ENCODE assay signal across 9 mouse cellular contexts in genomic region chr5:127243611-127244010, GRCm38 (mm10). TPM values are rescaled to one million over a fixed set of nuclear protein-coding genes. Genes with fewer than 3 reads are reported as not detected.
DNase-seq lines count a peak whose midpoint lies in the region; ATAC-seq and TF ChIP-seq lines count a peak whose summit lies in the region.
"Had no signal": no experiment of that assay in that cellular context is flagged by ENCODE, and none has a peak within 500 bp of the region (broad histone marks: within the 10 kb centered on the region; RNA-seq: fewer than 3 reads in every experiment).

No protein-coding gene starts in this region.

- no peak for ATAC-seq in lung, embryonic 14.5 days (ENCODE audit: insufficient read depth)
- ATAC-seq in embryonic facial prominence, embryonic 11.5 days (replicated peaks; ENCODE audit: insufficient number of reproducible peaks, low FRiP score, low TSS enrichment, low read depth) = no peak
- no peak for ATAC-seq in hindbrain, embryonic 16.5 days
- no peak for ATAC-seq in neural tube, embryonic 15.5 days (ENCODE audit: low FRiP score)

- no peaks in the 10 kb centered on the region for H3K9me3 ChIP-seq in lung, embryonic 14.5 days (ENCODE audit: low read depth, low read length)
- no peaks in the 10 kb centered on the region for H3K9me3 ChIP-seq in embryonic facial prominence, embryonic 11.5 days (replicated peaks; ENCODE audit: control insufficient read depth, low read length)
- H3K9me3 ChIP-seq in hindbrain, embryonic 16.5 days (ENCODE audit: control insufficient read depth, low read length) = no peaks in the 10 kb centered on the region
- no peaks in the 10 kb centered on the region for H3K9me3 ChIP-seq in neural tube, embryonic 15.5 days (replicated peaks)

- H3K9ac ChIP-seq in lung, embryonic 14.5 days = peak overlapping the region; percentile 65
- peak overlapping the region; percentile 61 for H3K9ac ChIP-seq in embryonic facial prominence, embryonic 11.5 days (replicated peaks; ENCODE audit: low read length)
- H3K9ac ChIP-seq in hindbrain, embryonic 16.5 days (ENCODE audit: low read depth, low read length) = peak overlapping the region; percentile 70
- peak overlapping the region; percentile 64 for H3K9ac ChIP-seq in neural tube, embryonic 15.5 days (replicated peaks)

- no peaks in the 10 kb centered on the region for H3K36me3 ChIP-seq in lung, embryonic 14.5 days (ENCODE audit: insufficient read depth)
- H3K36me3 ChIP-seq in embryonic facial prominence, embryonic 11.5 days (replicated peaks; ENCODE audit: control insufficient read depth, insufficient read depth, low read depth, low read length) = no peaks in the 10 kb centered on the region
- H3K36me3 ChIP-seq in hindbrain, embryonic 16.5 days (ENCODE audit: control insufficient read depth, insufficient read depth, low read length) = no peaks in the 10 kb centered on the region
- H3K36me3 ChIP-seq in neural tube, embryonic 15.5 days = no peaks in the 10 kb centered on the region

- H3K27ac ChIP-seq in lung, embryonic 14.5 days (ENCODE audit: low read depth) = no peak overlapping the region
- no peak overlapping the region for H3K27ac ChIP-seq in embryonic facial prominence, embryonic 11.5 days (replicated peaks; ENCODE audit: low read depth, low read length)
- H3K27ac ChIP-seq in hindbrain, embryonic 16.5 days (ENCODE audit: low read depth, low read length) = no peak overlapping the region
- peak overlapping the region; percentile 25; the same call in 1 of the 2 replicates for H3K27ac ChIP-seq in neural tube, embryonic 15.5 days (replicated peaks)

- DNase-seq in lung, embryonic 14.5 days = peak; percentile 19
- no peak for DNase-seq in lung, postnatal 14 days
- DNase-seq in embryonic facial prominence, embryonic 11.5 days (ENCODE audit: low spot score) = peak; percentile 28
- DNase-seq in T-cell, adult 2 months (ENCODE audit: low spot score) = no peak
- no peak for DNase-seq in layer of hippocampus, postnatal 14 days (ENCODE audit: low spot score in 2 of 2)
- no peak for DNase-seq in thymus, postnatal 4 days
- DNase-seq: thymus, adult 18-20 months had no signal

- WGBS in lung, embryonic 14.5 days = 10% methylated on average over 13 of the region's 13 CpGs
- WGBS in embryonic facial prominence, embryonic 11.5 days = 5% methylated on average over 13 of the region's 13 CpGs
- WGBS in hindbrain, embryonic 16.5 days = 11% methylated on average over 13 of the region's 13 CpGs
- WGBS in neural tube, embryonic 15.5 days = 8% methylated on average over 13 of the region's 13 CpGs

- 0 out of 2 replicates have a peak, but pooled peaks cover 6% of the 10 kb centered on the region for H3K27me3 ChIP-seq in lung, embryonic 14.5 days (ENCODE audit: insufficient read depth, low read length)
- peaks cover 3% of the 10 kb centered on the region; the same call in 1 of the 2 replicates for H3K27me3 ChIP-seq in embryonic facial prominence, embryonic 11.5 days (ENCODE audit: control insufficient read depth, insufficient read depth, low read length)
- peaks cover 2% of the 10 kb centered on the region; the same call in 1 of the 2 replicates for H3K27me3 ChIP-seq in hindbrain, embryonic 16.5 days (replicated peaks; ENCODE audit: control insufficient read depth, insufficient read depth, low read length)
- H3K27me3 ChIP-seq in neural tube, embryonic 15.5 days (replicated peaks) = peaks cover 25% of the 10 kb centered on the region

- H3K4me2 ChIP-seq in lung, embryonic 14.5 days = peak overlapping the region; percentile 71
- peak overlapping the region; percentile 88 for H3K4me2 ChIP-seq in embryonic facial prominence, embryonic 11.5 days (ENCODE audit: low read depth, low read length)
- peak overlapping the region; percentile 87 for H3K4me2 ChIP-seq in hindbrain, embryonic 16.5 days (ENCODE audit: low read length)
- peak overlapping the region; percentile 81 for H3K4me2 ChIP-seq in neural tube, embryonic 15.5 days

- peak overlapping the region; percentile 73 for H3K4me3 ChIP-seq in lung, embryonic 14.5 days (ENCODE audit: low read depth, low read length)
- peak overlapping the region; percentile 68 for H3K4me3 ChIP-seq in embryonic facial prominence, embryonic 11.5 days (ENCODE audit: low read depth, low read length)
- peak overlapping the region; percentile 71 for H3K4me3 ChIP-seq in hindbrain, embryonic 16.5 days (ENCODE audit: low read length)
- H3K4me3 ChIP-seq in neural tube, embryonic 15.5 days (replicated peaks) = peak overlapping the region; percentile 71

- 0 out of 2 replicates have a peak, but pooled peaks cover 3% of the 10 kb centered on the region for H3K4me1 ChIP-seq in lung, embryonic 14.5 days (ENCODE audit: insufficient read depth)
- 0 out of 2 replicates have a peak, but pooled peaks cover 4% of the 10 kb centered on the region for H3K4me1 ChIP-seq in embryonic facial prominence, embryonic 11.5 days (ENCODE audit: control insufficient read depth, insufficient read depth, low read length)
- H3K4me1 ChIP-seq in hindbrain, embryonic 16.5 days (ENCODE audit: control insufficient read depth, insufficient read depth, low read depth, low read length) = peaks cover 21% of the 10 kb centered on the region
- H3K4me1 ChIP-seq in neural tube, embryonic 15.5 days = peaks cover 40% of the 10 kb centered on the region

- no peak for TF ChIP-seq CTCF in lung, embryonic 14.5 days (IDR thresholded peaks at IDR 0.05; ENCODE audit: low read depth)

RNA-seq across cellular contexts. Expression of gene Tmem132c, which starts 2.0 kb away (rescaled TPM):
- 23.3 and 28.5 TPM in 2 replicates for polyA plus RNA-seq in lung, embryonic 14.5 days (2014; fragmentation: Nextera tagmentation; extraction: Ambion mirVana)
- 30.9 and 31.0 TPM in 2 replicates for polyA plus RNA-seq in embryonic facial prominence, embryonic 11.5 days (2014; fragmentation: Nextera tagmentation; extraction: Ambion mirVana)
- 12.0 and 15.1 TPM in 2 replicates for polyA plus RNA-seq in hindbrain, embryonic 16.5 days (2015; fragmentation: Nextera tagmentation; extraction: Ambion mirVana)
- 13.7 and 13.9 TPM in 2 replicates for polyA plus RNA-seq in neural tube, embryonic 15.5 days (2015; fragmentation: Nextera tagmentation; extraction: Ambion mirVana)
- total RNA-seq in layer of hippocampus, postnatal 14 days (2021) = 1 to 10 TPM; 5.3 to 7.4 TPM

Comparison
In these comparisons a context has a peak if more than half of its experiments do, and no peak if none do; other contexts are left out.
1. DNase-seq: peak in lung, embryonic 14.5 days (single experiment) and embryonic facial prominence, embryonic 11.5 days (single experiment); none in lung, postnatal 14 days (single experiment), T-cell, adult 2 months (single experiment), layer of hippocampus, postnatal 14 days (0 of 2) and thymus, postnatal 4 days (single experiment).
2. Peak in every context shown above with its lines, with median percentiles within 50 percentile points of each other: H3K4me2 ChIP-seq, H3K4me3 ChIP-seq and H3K9ac ChIP-seq.